ENCODE assay signal across 8 mouse cellular contexts in genomic region chr2:31846692-31847660, GRCm38 (mm10). TPM values are rescaled to one million over a fixed set of nuclear protein-coding genes. Genes with fewer than 3 reads are reported as not detected.
DNase-seq lines count a peak whose midpoint lies in the region; ATAC-seq and TF ChIP-seq lines count a peak whose summit lies in the region.

No protein-coding gene starts in this region.

- no peak for TF ChIP-seq EP300 in liver, embryonic 14.5 days (IDR thresholded peaks at IDR 0.05; ENCODE audit: low read depth)

- H3K4me1 ChIP-seq in lung, embryonic 16.5 days (replicated peaks; ENCODE audit: control insufficient read depth, insufficient read depth, low read length): peaks cover 13% of the 10 kb centered on the region
- H3K4me1 ChIP-seq in forebrain, embryonic 15.5 days: peaks cover 34% of the 10 kb centered on the region
- H3K4me1 ChIP-seq in liver, embryonic 14.5 days (replicated peaks; ENCODE audit: control insufficient read depth in 2 of 2, insufficient read depth in 2 of 2, low read length in 1 of 2): peaks cover 0 to 2% of the 10 kb centered on the region in 2 experiments; a peak in 1 of 4 replicates

- no peak for TF ChIP-seq CTCF in liver, embryonic 14.5 days (IDR thresholded peaks at IDR 0.05; ENCODE audit: low read depth)

- no peak overlapping the region for H3K27ac ChIP-seq in lung, embryonic 16.5 days (ENCODE audit: low read length)
- H3K27ac ChIP-seq in forebrain, embryonic 15.5 days (replicated peaks): no peak overlapping the region
- H3K27ac ChIP-seq in liver, embryonic 14.5 days: no peak overlapping the region

- no peaks in the 10 kb centered on the region for H3K9me3 ChIP-seq in lung, embryonic 16.5 days (ENCODE audit: control insufficient read depth, low read length)
- H3K9me3 ChIP-seq in forebrain, embryonic 15.5 days: no peaks in the 10 kb centered on the region
- H3K9me3 ChIP-seq in liver, embryonic 14.5 days (ENCODE audit: control insufficient read depth, low read length): no peaks in the 10 kb centered on the region

- H3K36me3 ChIP-seq in lung, embryonic 16.5 days (ENCODE audit: control insufficient read depth, insufficient read depth, low read length): no peaks in the 10 kb centered on the region
- H3K36me3 ChIP-seq in forebrain, embryonic 15.5 days: no peaks in the 10 kb centered on the region
- no peaks in the 10 kb centered on the region for H3K36me3 ChIP-seq in liver, embryonic 14.5 days (replicated peaks; ENCODE audit: control insufficient read depth, insufficient read depth, low read depth)

- H3K27me3 ChIP-seq in lung, embryonic 16.5 days (ENCODE audit: control insufficient read depth, insufficient read depth, low read depth, low read length): peaks cover 51% of the 10 kb centered on the region
- H3K27me3 ChIP-seq in forebrain, embryonic 15.5 days: peaks cover 43% of the 10 kb centered on the region
- H3K27me3 ChIP-seq in liver, embryonic 14.5 days (ENCODE audit: control insufficient read depth, insufficient read depth, low read length): peaks cover 39% of the 10 kb centered on the region

- 2% methylated on average over 35 of the region's 35 CpGs for WGBS in lung, embryonic 16.5 days
- WGBS in forebrain, embryonic 15.5 days: 4% methylated on average over 35 of the region's 35 CpGs
- WGBS in liver, embryonic 14.5 days (ENCODE audit: insufficient replicate concordance): 4% methylated on average over 35 of the region's 35 CpGs

- no peak for DNase-seq in lung, postnatal 10 days
- DNase-seq in liver, embryonic 14.5 days (ENCODE audit: low read depth in 3 of 3, low spot score in 3 of 3): no peak
- peak; percentile 56 for DNase-seq in thymus, postnatal 0 days (ENCODE audit: low spot score)
- DNase-seq in adipocyte (ENCODE audit: low spot score): no peak
- DNase-seq in adrenal gland, adult (ENCODE audit: inconsistent age in 2 of 2, low spot score in 1 of 2): no peak
- no peak for DNase-seq in adrenal gland, postnatal 36 days

- H3K9ac ChIP-seq in lung, embryonic 16.5 days (ENCODE audit: low read length): no peak overlapping the region; the same call in none of the 2 replicates
- peak overlapping the region; percentile 49; the same call in 1 of the 2 replicates for H3K9ac ChIP-seq in forebrain, embryonic 15.5 days (replicated peaks)
- no peak overlapping the region for H3K9ac ChIP-seq in liver, embryonic 14.5 days (replicated peaks)

- H3K4me2 ChIP-seq in lung, embryonic 16.5 days (ENCODE audit: low read depth, low read length): peak overlapping the region; percentile 92
- peak overlapping the region; percentile 98 for H3K4me2 ChIP-seq in forebrain, embryonic 15.5 days (replicated peaks)
- peak overlapping the region; percentile 46 for H3K4me2 ChIP-seq in liver, embryonic 14.5 days (ENCODE audit: low read depth)

- peak overlapping the region; percentile 50 for H3K4me3 ChIP-seq in lung, embryonic 16.5 days (ENCODE audit: low read length)
- H3K4me3 ChIP-seq in forebrain, embryonic 15.5 days: peak overlapping the region; percentile 59
- H3K4me3 ChIP-seq in liver, embryonic 14.5 days (ENCODE audit: insufficient read depth in 1 of 2, low read depth in 2 of 2, low read length in 2 of 2): peak overlapping the region in 1 of 2 experiments; percentile 31; a peak in 2 of 4 replicates

- no peak for ATAC-seq in lung, embryonic 16.5 days (ENCODE audit: low read depth)
- no peak for ATAC-seq in forebrain, embryonic 15.5 days (replicated peaks)
- ATAC-seq in liver, embryonic 14.5 days (ENCODE audit: insufficient read depth): no peak

RNA-seq across cellular contexts. Expression of gene Fibcd1, which starts 1.2 kb away (rescaled TPM):
- 0.06 and 0.14 TPM in 2 replicates for polyA plus RNA-seq in lung, embryonic 16.5 days (2015; fragmentation: Nextera tagmentation; extraction: Ambion mirVana)
- 3.2 TPM in 2 replicates for polyA plus RNA-seq in forebrain, embryonic 15.5 days (2015; fragmentation: Nextera tagmentation; extraction: Ambion mirVana)
- polyA plus RNA-seq in liver, embryonic 14.5 days (2012; rRNA removed): 0.01 TPM in 2 replicates
- polyA plus RNA-seq in liver, embryonic 14.5 days (2014; fragmentation: Nextera tagmentation; extraction: Ambion mirVana): not detected in 2 replicates
- polyA plus RNA-seq in thymus, postnatal 0 days (2015; fragmentation: Nextera tagmentation; extraction: Ambion mirVana): 0.13 and 0.27 TPM in 2 replicates
- total RNA-seq in adrenal gland, postnatal 36 days (2021): under 1 TPM in 1 of 2 experiments, not detected in 1; 0.07 TPM

RNA-seq across cellular contexts. Expression of gene Qrfp, which starts 36.6 kb away (rescaled TPM):
- 0.10 TPM in 1 of 2 replicates, not detected in the other for polyA plus RNA-seq in lung, embryonic 16.5 days (2015; fragmentation: Nextera tagmentation; extraction: Ambion mirVana)
- polyA plus RNA-seq in forebrain, embryonic 15.5 days (2015; fragmentation: Nextera tagmentation; extraction: Ambion mirVana): 0.08 and 0.20 TPM in 2 replicates
- polyA plus RNA-seq in liver, embryonic 14.5 days (2012; rRNA removed): 0.01 TPM in 1 of 2 replicates, not detected in the other
- polyA plus RNA-seq in liver, embryonic 14.5 days (2014; fragmentation: Nextera tagmentation; extraction: Ambion mirVana): not detected in 2 replicates
- 1.5 and 2.1 TPM in 2 replicates for polyA plus RNA-seq in thymus, postnatal 0 days (2015; fragmentation: Nextera tagmentation; extraction: Ambion mirVana)
- not detected for total RNA-seq in adrenal gland, postnatal 36 days (2021)

RNA-seq across cellular contexts. Expression of gene Lamc3, which starts 40.1 kb away (rescaled TPM):
- polyA plus RNA-seq in lung, embryonic 16.5 days (2015; fragmentation: Nextera tagmentation; extraction: Ambion mirVana): 1.7 and 2.0 TPM in 2 replicates
- 2.9 TPM in 2 replicates for polyA plus RNA-seq in forebrain, embryonic 15.5 days (2015; fragmentation: Nextera tagmentation; extraction: Ambion mirVana)
- polyA plus RNA-seq in liver, embryonic 14.5 days (2012; rRNA removed): 0.02 and 0.03 TPM in 2 replicates
- polyA plus RNA-seq in liver, embryonic 14.5 days (2014; fragmentation: Nextera tagmentation; extraction: Ambion mirVana): not detected in 2 replicates
- 0.09 and 0.21 TPM in 2 replicates for polyA plus RNA-seq in thymus, postnatal 0 days (2015; fragmentation: Nextera tagmentation; extraction: Ambion mirVana)
- 10 to 100 TPM; 13.7 to 20.1 TPM for total RNA-seq in adrenal gland, postnatal 36 days (2021)

Comparison
In these comparisons a context has a peak if more than half of its experiments do, and no peak if none do; other contexts are left out.
1. H3K4me2 ChIP-seq: peak in every context shown above with its lines; median percentile 98 in forebrain, embryonic 15.5 days; 92 in lung, embryonic 16.5 days; 46 in liver, embryonic 14.5 days.